Mouse (Mus musculus): Measurements from ENCODE around the gene Tnfrsf18. TPM values are rescaled to one million over a fixed set of nuclear protein-coding genes. Genes with fewer than 3 reads are reported as not detected.

Tnfrsf18 gene
- polyA plus RNA-seq, 1 experiment from 2014 or later = 2.8 TPM

DNA sequence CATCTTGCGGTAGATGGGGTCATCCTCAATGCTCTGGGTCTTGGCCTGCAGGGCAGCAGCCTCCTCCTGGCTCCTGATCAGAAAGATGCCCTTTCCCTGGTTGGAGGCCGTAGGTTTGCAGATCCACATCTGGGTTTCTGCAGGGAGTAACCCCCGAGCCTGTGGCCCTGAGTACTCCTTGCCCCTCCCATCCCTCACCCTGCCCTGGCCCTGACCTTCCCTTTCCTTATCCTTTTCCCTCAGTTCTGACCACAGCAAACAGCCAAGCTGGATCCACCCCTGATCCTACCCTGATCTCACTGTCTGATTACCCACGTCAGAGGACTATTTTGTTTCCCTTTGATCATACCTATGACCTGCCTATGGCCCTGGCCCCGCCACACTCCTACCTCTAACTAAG is 18.8 kb downstream of the Tnfrsf18 start:
- 53% methylated on average over 5 of the region's 5 CpGs for WGBS
- Histone ChIP-seq H3K27ac (ENCODE audit: low read depth, low read length) (no peak overlapping the region), H3K4me1 (ENCODE audit: control insufficient read depth, insufficient read depth, low read length) (no peaks in the 10 kb centered on the region; the same call in 1 of the 2 replicates), H3K36me3 (ENCODE audit: control insufficient read depth, insufficient read depth, low read length) (no peaks in the 10 kb centered on the region), H3K9ac (ENCODE audit: low read depth, low read length) (no peak overlapping the region), H3K4me3 (ENCODE audit: low read length) (no peak overlapping the region), H3K9me3 (ENCODE audit: control insufficient read depth, low read length) (no peaks in the 10 kb centered on the region), H3K4me2 (replicated peaks; ENCODE audit: low read depth, low read length) (no peak overlapping the region), H3K27me3 (ENCODE audit: control insufficient read depth, insufficient read depth, low read length) (no peaks in the 10 kb centered on the region)
- no peak for ATAC-seq (ENCODE audit: low FRiP score, low TSS enrichment)

- H3K27ac ChIP-seq (ENCODE audit: low read depth, low read length) = no peak overlapping the region
- H3K4me2 ChIP-seq (replicated peaks; ENCODE audit: low read depth, low read length) = no peak overlapping the region
- ATAC-seq (ENCODE audit: low FRiP score, low TSS enrichment) = no peak
- WGBS = 83% methylated on average over 3 of the region's 3 CpGs
- no peaks in the 10 kb centered on the region; the same call in 1 of the 2 replicates for H3K4me1 ChIP-seq (ENCODE audit: control insufficient read depth, insufficient read depth, low read length)
- H3K27me3 ChIP-seq (ENCODE audit: control insufficient read depth, insufficient read depth, low read length) = no peaks in the 10 kb centered on the region
- H3K36me3 ChIP-seq (ENCODE audit: control insufficient read depth, insufficient read depth, low read length) = no peaks in the 10 kb centered on the region
- H3K9ac ChIP-seq (ENCODE audit: low read depth, low read length) = no peak overlapping the region
- H3K4me3 ChIP-seq (ENCODE audit: low read length) = no peak overlapping the region
- no peaks in the 10 kb centered on the region for H3K9me3 ChIP-seq (ENCODE audit: control insufficient read depth, low read length)
These were observed 23.8 kb downstream of the Tnfrsf18 start for GRCm38 (mm10) chr4:156049779-156050178.

DNA sequence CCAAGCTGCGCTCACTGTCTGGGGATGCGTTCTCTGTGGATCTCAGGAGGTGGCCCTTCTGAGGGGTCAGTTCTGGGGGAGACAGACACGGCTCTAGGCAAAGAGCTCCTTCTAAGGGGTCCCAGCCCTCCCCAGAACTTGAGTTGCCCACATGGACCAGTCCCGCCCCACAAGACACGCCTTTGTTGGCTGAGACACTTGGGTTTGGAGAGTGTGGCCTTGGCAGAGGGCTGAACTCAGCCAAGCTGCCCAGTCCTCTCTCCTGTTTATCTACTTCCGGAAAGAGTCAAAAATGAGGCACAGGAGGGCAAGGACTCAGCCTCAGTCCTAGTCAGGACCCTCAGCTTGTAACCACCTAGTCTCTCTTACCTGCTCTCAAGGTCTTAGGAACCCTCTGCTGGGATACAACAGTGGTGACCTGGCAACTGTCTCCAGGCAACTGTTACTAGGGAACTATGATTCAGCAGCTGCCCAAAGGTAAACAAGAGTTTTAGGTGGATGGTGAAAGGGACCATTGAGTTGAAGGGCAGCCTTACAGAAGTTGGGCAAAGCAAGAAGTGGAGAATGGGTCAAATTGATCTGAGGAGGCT is 24.5 kb downstream of the Tnfrsf18 start:
- 73% methylated on average over 6 of the region's 6 CpGs for WGBS
- Histone ChIP-seq H3K9me3 (ENCODE audit: control insufficient read depth, low read length) (no peaks in the 10 kb centered on the region), H3K4me2 (replicated peaks; ENCODE audit: low read depth, low read length) (no peak overlapping the region), H3K4me3 (ENCODE audit: low read length) (no peak overlapping the region), H3K27me3 (ENCODE audit: control insufficient read depth, insufficient read depth, low read length) (no peaks in the 10 kb centered on the region), H3K27ac (ENCODE audit: low read depth, low read length) (no peak overlapping the region), H3K9ac (ENCODE audit: low read depth, low read length) (no peak overlapping the region), H3K36me3 (ENCODE audit: control insufficient read depth, insufficient read depth, low read length) (no peaks in the 10 kb centered on the region), H3K4me1 (ENCODE audit: control insufficient read depth, insufficient read depth, low read length) (no peaks in the 10 kb centered on the region)
- ATAC-seq (ENCODE audit: low FRiP score, low TSS enrichment) = no peak

GRCm38 (mm10) chr4:156053113-156053512 is 27.1 kb downstream of the Tnfrsf18 start:
- Histone ChIP-seq H3K9me3 (ENCODE audit: control insufficient read depth, low read length) (no peaks in the 10 kb centered on the region), H3K36me3 (ENCODE audit: control insufficient read depth, insufficient read depth, low read length) (no peaks in the 10 kb centered on the region), H3K9ac (ENCODE audit: low read depth, low read length) (no peak overlapping the region), H3K4me1 (ENCODE audit: control insufficient read depth, insufficient read depth, low read length) (no peaks in the 10 kb centered on the region), H3K27me3 (ENCODE audit: control insufficient read depth, insufficient read depth, low read length) (no peaks in the 10 kb centered on the region), H3K27ac (ENCODE audit: low read depth, low read length) (no peak overlapping the region), H3K4me3 (ENCODE audit: low read length) (no peak overlapping the region), H3K4me2 (replicated peaks; ENCODE audit: low read depth, low read length) (no peak overlapping the region)
- no peak for ATAC-seq (ENCODE audit: low FRiP score, low TSS enrichment)
- 83% methylated on average over 4 of the region's 4 CpGs for WGBS

DNA sequence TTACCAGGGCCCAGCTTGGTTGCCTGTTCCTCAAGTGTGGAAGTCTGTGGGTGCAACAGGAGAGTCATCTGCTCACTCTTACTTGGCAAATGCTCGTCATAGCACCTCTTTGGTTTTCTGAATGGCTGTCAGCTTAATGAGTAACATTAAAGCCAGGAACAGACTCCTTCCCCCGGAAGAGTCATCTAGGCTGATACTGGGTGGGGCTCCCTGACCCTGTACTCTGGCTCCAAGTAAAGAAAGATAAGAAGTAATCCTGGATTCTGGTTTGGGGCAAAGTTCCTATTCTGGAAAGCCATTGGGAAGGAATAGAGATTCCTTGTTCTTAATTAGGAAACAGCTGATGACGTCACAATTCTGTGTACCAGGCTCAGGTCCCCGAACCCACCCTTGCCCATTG is 28.2 kb downstream of the Tnfrsf18 start:
- H3K27ac ChIP-seq (ENCODE audit: low read depth, low read length) = no peak overlapping the region
- no peaks in the 10 kb centered on the region for H3K36me3 ChIP-seq (ENCODE audit: control insufficient read depth, insufficient read depth, low read length)
- ATAC-seq (ENCODE audit: low FRiP score, low TSS enrichment) = no peak
- WGBS = 85% methylated on average over 4 of the region's 4 CpGs
- H3K4me3 ChIP-seq (ENCODE audit: low read length) = no peak overlapping the region
- no peaks in the 10 kb centered on the region for H3K27me3 ChIP-seq (ENCODE audit: control insufficient read depth, insufficient read depth, low read length)
- H3K4me2 ChIP-seq (replicated peaks; ENCODE audit: low read depth, low read length) = no peak overlapping the region
- H3K4me1 ChIP-seq (ENCODE audit: control insufficient read depth, insufficient read depth, low read length) = no peaks in the 10 kb centered on the region
- no peaks in the 10 kb centered on the region for H3K9me3 ChIP-seq (ENCODE audit: control insufficient read depth, low read length)
- H3K9ac ChIP-seq (ENCODE audit: low read depth, low read length) = no peak overlapping the region

GRCm38 (mm10) chr4:156054606-156055005 is 28.6 kb downstream of the Tnfrsf18 start:
- ATAC-seq (ENCODE audit: low FRiP score, low TSS enrichment) = no peak
- Histone ChIP-seq H3K27ac (ENCODE audit: low read depth, low read length) (no peak overlapping the region), H3K4me2 (replicated peaks; ENCODE audit: low read depth, low read length) (no peak overlapping the region), H3K4me1 (ENCODE audit: control insufficient read depth, insufficient read depth, low read length) (no peaks in the 10 kb centered on the region), H3K9ac (ENCODE audit: low read depth, low read length) (no peak overlapping the region), H3K9me3 (ENCODE audit: control insufficient read depth, low read length) (no peaks in the 10 kb centered on the region), H3K36me3 (ENCODE audit: control insufficient read depth, insufficient read depth, low read length) (no peaks in the 10 kb centered on the region), H3K27me3 (ENCODE audit: control insufficient read depth, insufficient read depth, low read length) (no peaks in the 10 kb centered on the region), H3K4me3 (ENCODE audit: low read length) (no peak overlapping the region)
- 93% methylated on average over 6 of the region's 6 CpGs for WGBS

- no peaks in the 10 kb centered on the region for H3K36me3 ChIP-seq (ENCODE audit: control insufficient read depth, insufficient read depth, low read length)
- H3K4me3 ChIP-seq (ENCODE audit: low read length) = no peak overlapping the region
- no peaks in the 10 kb centered on the region for H3K27me3 ChIP-seq (ENCODE audit: control insufficient read depth, insufficient read depth, low read length)
- no peaks in the 10 kb centered on the region for H3K4me1 ChIP-seq (ENCODE audit: control insufficient read depth, insufficient read depth, low read length)
- no peak overlapping the region for H3K9ac ChIP-seq (ENCODE audit: low read depth, low read length)
- ATAC-seq (ENCODE audit: low FRiP score, low TSS enrichment) = no peak
- 84% methylated on average over 5 of the region's 5 CpGs for WGBS
- H3K27ac ChIP-seq (ENCODE audit: low read depth, low read length) = no peak overlapping the region
- H3K9me3 ChIP-seq (ENCODE audit: control insufficient read depth, low read length) = no peaks in the 10 kb centered on the region
- H3K4me2 ChIP-seq (replicated peaks; ENCODE audit: low read depth, low read length) = no peak overlapping the region
These were observed 29.2 kb downstream of the Tnfrsf18 start for GRCm38 (mm10) chr4:156055173-156055572.

DNA sequence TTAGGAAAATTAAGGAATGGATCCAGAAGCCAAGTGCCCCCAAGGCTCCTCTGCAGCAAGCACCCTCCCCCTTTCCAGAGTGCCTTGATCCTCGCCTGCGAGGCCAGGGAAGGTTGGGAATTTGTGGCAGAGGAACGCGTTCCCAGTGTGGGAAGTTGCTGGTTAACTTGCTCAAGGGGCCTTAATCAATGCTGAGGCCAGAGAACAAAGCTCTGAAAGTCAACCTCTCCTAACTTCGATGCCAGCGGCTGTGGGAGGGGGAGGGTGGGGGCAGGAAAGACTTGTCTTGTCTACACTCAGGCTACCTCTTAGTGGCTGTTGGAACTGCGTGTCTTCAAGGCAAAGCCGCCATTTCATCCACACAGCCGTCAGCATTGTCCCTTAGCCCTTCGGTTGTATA is 31.7 kb downstream of the Tnfrsf18 start:
- Histone ChIP-seq H3K4me1 (ENCODE audit: control insufficient read depth, insufficient read depth, low read length) (no peaks in the 10 kb centered on the region), H3K27ac (ENCODE audit: low read depth, low read length) (0 out of 2 replicates have a peak overlapping the region, but pooled peaks have one; percentile 19), H3K9me3 (ENCODE audit: control insufficient read depth, low read length) (no peaks in the 10 kb centered on the region), H3K36me3 (ENCODE audit: control insufficient read depth, insufficient read depth, low read length) (no peaks in the 10 kb centered on the region), H3K9ac (ENCODE audit: low read depth, low read length) (peak overlapping the region; percentile 62; the same call in 1 of the 2 replicates), H3K27me3 (ENCODE audit: control insufficient read depth, insufficient read depth, low read length) (no peaks in the 10 kb centered on the region), H3K4me3 (ENCODE audit: low read length) (peak overlapping the region; percentile 40), H3K4me2 (replicated peaks; ENCODE audit: low read depth, low read length) (peak overlapping the region; percentile 44)
- ATAC-seq (ENCODE audit: low FRiP score, low TSS enrichment) = no peak
- 58% methylated on average over 10 of the region's 10 CpGs for WGBS

DNA sequence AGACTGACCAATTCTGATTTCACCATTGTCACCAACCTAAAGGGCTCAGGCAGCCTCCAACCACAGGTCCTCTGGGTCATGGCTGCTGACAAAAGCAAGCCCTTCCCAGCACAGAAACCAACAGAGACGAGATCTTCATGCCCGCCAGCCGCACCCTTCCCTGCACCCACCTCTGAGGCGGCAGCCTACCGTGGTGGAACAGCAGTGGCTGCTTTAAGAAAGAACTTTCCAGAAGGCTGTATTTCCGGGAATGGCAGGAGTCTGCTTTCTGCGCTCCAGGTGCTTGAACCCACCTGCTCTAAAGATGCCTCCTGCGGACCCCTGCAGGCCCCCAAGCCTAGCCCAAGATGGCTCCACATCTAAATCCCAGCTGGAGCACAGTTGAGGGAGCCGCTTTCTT is 32.9 kb downstream of the Tnfrsf18 start:
- WGBS = 63% methylated on average over 9 of the region's 9 CpGs
- H3K4me2 ChIP-seq (replicated peaks; ENCODE audit: low read depth, low read length) = peak overlapping the region; percentile 44
- ATAC-seq (ENCODE audit: low FRiP score, low TSS enrichment) = no peak

More for the DNA sequence above, 32.9 kb downstream of the Tnfrsf18 start:
- Histone ChIP-seq H3K9me3 (ENCODE audit: control insufficient read depth, low read length) (no peaks in the 10 kb centered on the region), H3K27me3 (ENCODE audit: control insufficient read depth, insufficient read depth, low read length) (no peaks in the 10 kb centered on the region), H3K4me1 (ENCODE audit: control insufficient read depth, insufficient read depth, low read length) (no peaks in the 10 kb centered on the region), H3K36me3 (ENCODE audit: control insufficient read depth, insufficient read depth, low read length) (no peaks in the 10 kb centered on the region), H3K4me3 (ENCODE audit: low read length) (peak overlapping the region; percentile 40), H3K9ac (ENCODE audit: low read depth, low read length) (peak overlapping the region; percentile 62), H3K27ac (ENCODE audit: low read depth, low read length) (peak overlapping the region; percentile 93)
